7 mouse cellular contexts compared by ENCODE assay signal in genomic region chr11:116167884-116168439, GRCm38 (mm10). TPM values are rescaled to one million over a fixed set of nuclear protein-coding genes. Genes with fewer than 3 reads are reported as not detected.
DNase-seq lines count a peak whose midpoint lies in the region; ATAC-seq and TF ChIP-seq lines count a peak whose summit lies in the region.

TSS of gene Fbf1 (minus strand) at chr11:116168166.

- H3K4me2 ChIP-seq in embryonic facial prominence, embryonic 12.5 days (replicated peaks) = peak within 1 kb of the TSS; percentile 75
- H3K4me2 ChIP-seq in limb, embryonic 12.5 days = peak within 1 kb of the TSS; percentile 78
- peak within 1 kb of the TSS; percentile 74 for H3K4me2 ChIP-seq in midbrain, embryonic 15.5 days

- peaks cover 31% of the 10 kb centered on the region for H3K36me3 ChIP-seq in embryonic facial prominence, embryonic 12.5 days
- peaks cover 5% of the 10 kb centered on the region for H3K36me3 ChIP-seq in kidney, adult 2 months (ENCODE audit: control insufficient read depth, insufficient read depth, low read length)
- H3K36me3 ChIP-seq in limb, embryonic 12.5 days = peaks cover 38% of the 10 kb centered on the region
- H3K36me3 ChIP-seq in midbrain, embryonic 15.5 days (replicated peaks) = peaks cover 14% of the 10 kb centered on the region; the same call in 1 of the 2 replicates
- peaks cover 6% of the 10 kb centered on the region for H3K36me3 ChIP-seq in spleen, adult 2 months (ENCODE audit: control insufficient read depth, insufficient read depth, low read length)

- under 1% methylated on average over 40 of the region's 40 CpGs for WGBS in embryonic facial prominence, embryonic 12.5 days
- WGBS in kidney, adult 2 months = under 1% methylated on average over 40 of the region's 40 CpGs
- WGBS in limb, embryonic 12.5 days = under 1% methylated on average over 40 of the region's 40 CpGs
- under 1% methylated on average over 40 of the region's 40 CpGs for WGBS in midbrain, embryonic 15.5 days
- under 1% methylated on average over 40 of the region's 40 CpGs for WGBS in spleen, adult 2 months

- peaks cover 8% of the 10 kb centered on the region for H3K4me1 ChIP-seq in embryonic facial prominence, embryonic 12.5 days
- H3K4me1 ChIP-seq in kidney, adult 2 months (ENCODE audit: control insufficient read depth, insufficient read depth, low read length) = peaks cover 26% of the 10 kb centered on the region; the same call in 1 of the 2 replicates
- H3K4me1 ChIP-seq in limb, embryonic 12.5 days (replicated peaks) = peaks cover 12% of the 10 kb centered on the region
- H3K4me1 ChIP-seq in midbrain, embryonic 15.5 days = peaks cover 23% of the 10 kb centered on the region
- no peaks in the 10 kb centered on the region for H3K4me1 ChIP-seq in spleen, adult 2 months (ENCODE audit: control insufficient read depth, insufficient read depth, insufficient read length)

- TF ChIP-seq POLR2A in kidney, adult 2 months (IDR thresholded peaks at IDR 0.05; ENCODE audit: low read depth, low read length) = peak; percentile 32
- TF ChIP-seq POLR2A in spleen, adult 2 months (IDR thresholded peaks at IDR 0.05; ENCODE audit: low read depth, low read length) = peak; percentile 35; the same call in 1 of the 2 replicates

- peak within 1 kb of the TSS; percentile 73 for H3K9ac ChIP-seq in embryonic facial prominence, embryonic 12.5 days
- H3K9ac ChIP-seq in limb, embryonic 12.5 days (replicated peaks) = peak within 1 kb of the TSS; percentile 87
- peak within 1 kb of the TSS; percentile 80 for H3K9ac ChIP-seq in midbrain, embryonic 15.5 days

- no peaks in the 10 kb centered on the region for H3K9me3 ChIP-seq in embryonic facial prominence, embryonic 12.5 days
- no peaks in the 10 kb centered on the region for H3K9me3 ChIP-seq in limb, embryonic 12.5 days
- H3K9me3 ChIP-seq in midbrain, embryonic 15.5 days = no peaks in the 10 kb centered on the region

- peak within 1 kb of the TSS; percentile 84 for H3K27ac ChIP-seq in embryonic facial prominence, embryonic 12.5 days
- peak within 1 kb of the TSS; percentile 61 for H3K27ac ChIP-seq in kidney, adult 2 months (ENCODE audit: insufficient read depth, low read depth, low read length)
- peak within 1 kb of the TSS; percentile 92 for H3K27ac ChIP-seq in limb, embryonic 12.5 days
- H3K27ac ChIP-seq in midbrain, embryonic 15.5 days = peak within 1 kb of the TSS; percentile 95
- peak within 1 kb of the TSS; percentile 17; the same call in 1 of the 2 replicates for H3K27ac ChIP-seq in spleen, adult 2 months (ENCODE audit: insufficient read depth, low read length)

- H3K27me3 ChIP-seq in embryonic facial prominence, embryonic 12.5 days = no peaks in the 10 kb centered on the region
- no peaks in the 10 kb centered on the region for H3K27me3 ChIP-seq in kidney, adult 2 months (replicated peaks; ENCODE audit: control insufficient read depth, insufficient read depth, low read length)
- H3K27me3 ChIP-seq in limb, embryonic 12.5 days = no peaks in the 10 kb centered on the region
- no peaks in the 10 kb centered on the region for H3K27me3 ChIP-seq in midbrain, embryonic 15.5 days (replicated peaks)
- no peaks in the 10 kb centered on the region for H3K27me3 ChIP-seq in spleen, adult 2 months (ENCODE audit: control insufficient read depth, insufficient read depth, low read length)

- TF ChIP-seq CTCF in kidney, adult 2 months (conservative IDR thresholded peaks at IDR 0.05; ENCODE audit: insufficient read depth, insufficient read length, low read depth, low read length) = no peak
- no peak for TF ChIP-seq CTCF in spleen, adult 2 months (IDR thresholded peaks at IDR 0.05; ENCODE audit: extremely low read depth, insufficient read depth, insufficient read length, insufficient replicate concordance)

- H3K4me3 ChIP-seq in embryonic facial prominence, embryonic 12.5 days = peak within 1 kb of the TSS; percentile 64
- H3K4me3 ChIP-seq in kidney, adult 2 months (ENCODE audit: insufficient read depth, low read depth, low read length) = peak within 1 kb of the TSS; percentile 87
- peak within 1 kb of the TSS; percentile 58 for H3K4me3 ChIP-seq in limb, embryonic 12.5 days (replicated peaks)
- peak within 1 kb of the TSS; percentile 85 for H3K4me3 ChIP-seq in midbrain, embryonic 15.5 days
- H3K4me3 ChIP-seq in spleen, adult 2 months (ENCODE audit: extremely low read depth, insufficient read depth, insufficient read length) = peak within 1 kb of the TSS; percentile 76

- ATAC-seq in embryonic facial prominence, embryonic 12.5 days (ENCODE audit: insufficient number of reproducible peaks, insufficient read depth, low FRiP score, low TSS enrichment) = peak; percentile 95
- peak; percentile 97 for ATAC-seq in limb, embryonic 12.5 days (ENCODE audit: insufficient number of reproducible peaks, insufficient read depth, low FRiP score, low TSS enrichment, low read depth)
- peak; percentile 97 for ATAC-seq in midbrain, embryonic 15.5 days (replicated peaks)

- DNase-seq in adrenal gland, postnatal 25 days = peak; percentile 92
- peak; percentile 97 to 98 for DNase-seq in heart, adult 18-20 months
- DNase-seq in kidney, adult 2 months = peak; percentile 97
- DNase-seq in spleen, adult 2 months (ENCODE audit: low read depth in 1 of 2, low spot score in 2 of 2) = peak; percentile 73 to 94

RNA-seq across cellular contexts. Expression of gene Fbf1, which starts in this region (rescaled TPM):
- total RNA-seq in adrenal gland, postnatal 25 days (2021) = 47.4 and 53.0 TPM in 2 replicates
- polyA plus RNA-seq in embryonic facial prominence, embryonic 12.5 days (2016; fragmentation: Nextera tagmentation; extraction: Ambion mirVana) = 61.2 and 61.3 TPM in 2 replicates
- 10 to 100 TPM; 13.5 to 18.1 TPM for total RNA-seq in heart, adult 18-20 months (2021)
- 24.0 TPM in 2 replicates for polyA plus RNA-seq in kidney, adult 2 months (2012; rRNA removed)
- 54.0 and 60.3 TPM in 2 replicates for polyA plus RNA-seq in limb, embryonic 12.5 days (2016; fragmentation: Nextera tagmentation; extraction: Ambion mirVana)
- 69.2 and 78.4 TPM in 2 replicates for polyA plus RNA-seq in midbrain, embryonic 15.5 days (2015; fragmentation: Nextera tagmentation; extraction: Ambion mirVana)
- 13.3 and 14.0 TPM in 2 replicates for polyA plus RNA-seq in spleen, adult 2 months (2012; rRNA removed)

Comparison
In these comparisons a context has a peak if more than half of its experiments do, and no peak if none do; other contexts are left out.
1. Peak in every context shown above with its lines: DNase-seq, ATAC-seq, H3K4me3 ChIP-seq and H3K27ac ChIP-seq.
2. H3K27ac ChIP-seq: peak in every context shown above with its lines; median percentile 95 in midbrain, embryonic 15.5 days; 92 in limb, embryonic 12.5 days; 84 in embryonic facial prominence, embryonic 12.5 days; 61 in kidney, adult 2 months; 17 in spleen, adult 2 months.